Mouse (Mus musculus) gastrocnemius, postnatal 10 days (tissue): ENCODE measurements around the gene Fhdc1. TPM values are rescaled to one million over a fixed set of nuclear protein-coding genes. Genes with fewer than 3 reads are reported as not detected.

Experiments used
- total RNA-seq, 2 experiments: library from RNA; stranded (reverse); gene quantifications; 2 replicates each; pipeline ENCODE4 v1.2.3; 2021

The Fhdc1 gene
- total RNA-seq, 2 experiments from 2014 or later, result 0.82 to 2.1 TPM

Other genes starting within 250 kb of the Fhdc1 start
- gene Trim2, start 173.6 kb downstream of the Fhdc1 start, total RNA-seq, result 10 to 100 TPM in 1 of 2 experiments, 1 to 10 TPM in 1; 8.6 to 11.9 TPM
- 10 to 100 TPM; 20.6 to 24.4 TPM for gene Arfip1, start 102.2 kb upstream of the Fhdc1 start, total RNA-seq
- 10 to 100 TPM; 13.7 to 15.3 TPM for gene Tigd4, start 113.1 kb upstream of the Fhdc1 start, total RNA-seq
- gene Tmem154, start 185.8 kb upstream of the Fhdc1 start, total RNA-seq, result 1 to 10 TPM; 2.1 to 3.1 TPM